Mouse (Mus musculus) retina, postnatal 1 day (tissue): ENCODE data around the gene Robo1.
A peak's percentile ranks its signal among the peaks of the same experiment; 100 is the strongest.
"Not testable (repeated sequence)": the region's sequence is repeated elsewhere in the genome, so short reads cannot be mapped to it uniquely, and the experiment has no call there.

ENCODE experiments used
- DNase-seq: peaks from one replicate; pipeline ENCODE4 v3.0.0-alpha.2; 2012

Robo1 gene

GRCm38 (mm10) chr16:72458155-72458554, 150.0 kb downstream of the Robo1 start:
- no peak for DNase-seq

- no peak for DNase-seq
These were observed 150.5 kb downstream of the Robo1 start for GRCm38 (mm10) chr16:72458576-72458975.

GRCm38 (mm10) chr16:72465696-72466095, 157.6 kb downstream of the Robo1 start:
- peak; percentile 86 for DNase-seq

GRCm38 (mm10) chr16:72470037-72470673, 162.0 kb downstream of the Robo1 start:
- peak; percentile 87 for DNase-seq

- peak; percentile 86 for DNase-seq
These were observed 202.7 kb downstream of the Robo1 start for GRCm38 (mm10) chr16:72510716-72511199.

DNA sequence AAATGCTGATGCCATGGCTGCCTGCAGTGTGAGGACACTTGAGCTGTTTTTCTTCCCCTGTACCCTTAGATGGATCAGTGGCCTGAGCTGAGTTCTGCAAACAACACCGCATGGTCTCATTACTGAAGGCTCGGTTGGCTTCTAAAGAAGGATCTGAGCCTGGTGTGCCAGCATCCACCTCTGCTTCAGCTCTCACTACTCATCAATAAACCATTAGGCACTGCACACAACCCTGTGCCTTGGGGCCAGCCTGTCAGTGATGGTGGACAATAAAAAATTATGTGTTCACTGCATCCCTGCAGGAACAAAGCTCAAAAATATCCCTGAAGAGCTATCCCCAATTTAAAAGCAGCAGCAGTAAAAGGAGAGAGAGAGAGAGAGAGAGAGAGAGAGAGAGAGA, 223.2 kb downstream of the Robo1 start:
- DNase-seq: no peak

- no peak for DNase-seq
These were observed 225.9 kb downstream of the Robo1 start for GRCm38 (mm10) chr16:72533900-72534571.

DNA sequence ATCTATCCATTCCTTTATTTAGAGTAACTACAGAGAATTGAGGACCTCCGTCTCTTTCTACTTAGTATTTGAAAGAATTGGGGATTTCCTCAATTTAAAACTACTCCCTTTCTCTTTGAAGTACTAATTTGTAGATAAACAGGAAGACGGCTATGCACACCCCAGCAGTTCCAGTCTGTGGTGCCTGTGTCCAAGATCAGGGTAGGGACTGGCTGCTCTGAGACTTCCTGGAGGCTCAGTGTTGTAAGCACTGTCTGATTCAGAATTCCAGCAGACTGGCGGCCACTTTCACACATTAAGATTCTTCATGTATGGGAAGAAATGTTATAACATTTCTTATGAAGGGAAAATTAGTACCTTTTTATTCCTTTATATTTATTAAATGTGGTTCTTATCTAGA, 230.1 kb downstream of the Robo1 start:
- DNase-seq: no peak

- DNase-seq: no peak
These were observed 235.8 kb downstream of the Robo1 start for GRCm38 (mm10) chr16:72543928-72544327.

DNA sequence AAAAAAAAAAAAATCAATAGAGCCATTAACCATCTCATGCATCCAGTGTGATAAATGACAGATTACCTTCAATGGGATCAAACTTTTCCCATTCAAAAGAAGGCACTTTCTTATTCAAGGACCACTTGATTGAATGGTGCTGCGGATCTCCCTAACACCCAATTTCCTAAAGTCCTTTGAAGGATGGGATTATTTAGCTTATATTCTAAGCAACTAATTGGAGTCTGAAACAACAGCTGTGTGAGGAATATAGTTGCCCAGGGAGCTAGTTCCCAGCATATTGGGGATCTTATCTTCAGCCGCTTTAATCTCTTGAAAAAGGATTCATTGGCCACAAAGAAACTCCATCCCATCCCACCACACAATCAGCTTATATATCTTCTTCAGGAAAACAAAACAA, 236.8 kb downstream of the Robo1 start:
- peak; percentile 51 for DNase-seq

- peak; percentile 54 for DNase-seq
These were observed 243.7 kb downstream of the Robo1 start for GRCm38 (mm10) chr16:72551672-72552243.

DNA sequence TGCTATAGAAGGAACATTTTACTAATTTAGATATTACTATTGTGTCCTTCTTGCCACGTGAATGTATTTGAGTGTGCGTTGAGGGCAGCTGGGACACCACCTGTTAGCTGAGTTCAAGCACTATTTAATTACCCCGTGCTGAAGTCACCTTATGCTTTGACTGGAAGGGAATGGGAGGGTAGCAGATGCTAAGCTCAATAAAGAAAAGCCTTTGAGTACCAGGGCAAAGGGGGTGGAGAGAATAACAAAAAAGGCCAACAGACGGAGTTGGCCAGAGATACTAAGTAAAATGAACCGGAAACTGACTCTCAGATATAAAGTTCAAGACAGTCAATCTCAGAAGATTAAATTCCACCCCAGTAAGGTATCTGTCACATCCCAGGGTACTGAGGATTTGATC, 245.6 kb downstream of the Robo1 start:
- DNase-seq: peak; percentile 44

GRCm38 (mm10) chr16:72562149-72562548, 254.0 kb downstream of the Robo1 start:
- not testable (repeated sequence) for DNase-seq

DNA sequence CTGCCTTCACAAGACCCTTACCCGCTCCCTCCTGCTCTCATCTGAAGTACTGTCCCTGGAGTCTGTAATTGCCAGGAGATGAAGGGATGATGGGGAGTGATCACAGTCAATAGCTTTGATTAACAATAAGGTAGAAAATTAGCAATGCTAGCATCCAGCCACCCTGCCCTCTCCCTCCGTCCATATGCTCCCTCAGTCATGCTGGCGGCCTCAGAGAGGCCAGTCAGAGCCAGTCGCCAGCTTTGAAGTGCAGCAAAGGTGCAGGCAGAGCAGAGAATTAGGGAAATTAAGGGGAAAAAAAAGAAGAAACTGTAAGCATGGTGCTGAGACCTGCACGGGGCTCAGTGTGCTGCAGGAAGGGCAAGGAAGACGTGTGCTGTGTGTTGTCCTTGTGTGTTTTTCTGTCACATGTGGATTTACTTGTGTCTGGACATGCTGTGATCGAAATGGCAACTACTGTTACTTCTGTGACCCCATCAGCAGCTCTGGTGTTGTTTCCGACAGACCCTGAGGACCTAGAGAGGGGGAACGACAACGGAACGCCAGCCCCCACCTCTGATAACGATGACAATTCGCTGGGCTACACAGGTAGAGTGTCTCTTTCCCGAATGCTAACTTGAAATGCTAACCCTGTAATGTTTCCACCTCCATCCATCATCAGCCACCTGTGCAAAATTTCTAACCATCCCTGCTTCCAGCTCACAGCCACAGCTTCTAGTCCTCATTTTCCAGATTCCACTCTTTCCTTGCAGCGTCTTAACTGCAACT, 255.3 kb downstream of the Robo1 start:
- DNase-seq: no peak

- DNase-seq: no peak
These were observed 267.1 kb downstream of the Robo1 start for GRCm38 (mm10) chr16:72575171-72575570.

DNA sequence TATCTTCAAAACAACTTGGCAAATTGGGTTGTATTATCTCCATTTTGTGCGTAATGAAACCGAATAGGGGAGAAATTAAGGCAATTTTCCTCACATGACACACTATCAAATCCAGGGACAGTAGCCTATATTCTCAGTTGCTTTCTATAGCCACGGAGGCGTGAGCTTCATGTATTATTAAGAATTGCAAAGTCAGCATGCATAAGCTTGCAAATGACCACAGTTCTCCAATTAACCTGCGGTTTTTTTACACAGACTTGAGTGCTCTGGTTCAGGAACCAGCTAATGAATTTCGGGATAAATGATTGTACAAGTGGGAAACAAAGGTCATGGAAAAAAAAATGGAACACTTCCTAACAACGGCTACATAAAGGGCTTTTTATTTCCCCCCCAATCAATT, 268.9 kb downstream of the Robo1 start:
- no peak for DNase-seq

GRCm38 (mm10) chr16:72584454-72585159, 276.5 kb downstream of the Robo1 start:
- DNase-seq: no peak

DNA sequence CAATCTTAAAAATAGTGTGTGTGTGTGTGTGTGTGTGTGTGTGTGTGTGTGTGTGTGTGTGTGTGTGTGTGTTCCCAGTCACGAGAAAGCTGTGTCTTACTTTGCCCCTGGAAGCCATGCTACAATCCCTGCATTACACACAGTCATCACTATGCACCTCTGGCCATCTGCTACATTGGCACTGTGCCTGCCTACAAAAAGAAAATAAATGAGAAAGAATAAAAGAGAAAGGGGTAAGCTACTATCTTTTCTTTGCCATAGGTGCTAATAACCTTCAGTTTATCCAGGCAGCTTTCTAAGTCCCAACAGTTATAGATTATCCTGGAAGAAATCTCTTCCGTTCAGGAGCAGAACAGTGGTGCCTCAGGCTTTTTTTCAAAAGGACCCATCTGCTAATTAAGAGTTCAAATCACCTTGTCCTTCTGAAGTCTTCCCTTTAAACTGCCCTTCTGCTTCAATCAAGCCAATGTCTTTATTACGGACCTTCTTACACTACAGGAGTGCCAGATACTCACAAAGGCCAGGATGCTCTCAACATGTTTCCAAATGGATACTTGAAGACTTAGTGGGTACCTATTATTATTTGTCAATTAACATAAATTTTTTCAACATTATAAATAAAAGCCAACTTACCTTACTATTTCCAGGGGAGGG, 277.2 kb downstream of the Robo1 start:
- DNase-seq: no peak

- DNase-seq: no peak
These were observed 279.4 kb downstream of the Robo1 start for GRCm38 (mm10) chr16:72587376-72588072.

- no peak for DNase-seq
These were observed 295.5 kb downstream of the Robo1 start for GRCm38 (mm10) chr16:72603487-72604206.

DNA sequence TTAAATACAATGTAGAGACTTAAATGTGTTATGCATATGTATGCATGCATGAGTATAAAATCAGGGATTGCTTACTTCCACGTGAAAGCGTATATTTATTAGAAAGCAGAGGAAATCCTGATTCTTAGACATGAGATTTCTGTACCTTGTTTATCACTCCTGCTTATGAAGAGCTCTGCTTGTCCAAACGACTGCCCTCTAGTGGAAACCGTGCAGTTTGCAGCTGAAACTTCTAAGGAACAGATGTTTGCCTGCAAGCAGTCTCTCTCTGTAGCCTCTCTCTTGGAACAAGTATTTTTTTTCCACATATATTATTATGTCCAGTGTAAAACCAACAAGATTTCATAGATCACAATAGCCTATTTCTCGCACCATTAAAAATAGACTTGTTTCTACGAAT, 297.0 kb downstream of the Robo1 start:
- DNase-seq: peak; percentile 83
